Mouse (Mus musculus) liver, embryonic 14.5 days (tissue): ENCODE results near the gene 4931409K22Rik. TPM values are rescaled to one million over a fixed set of nuclear protein-coding genes. Genes with fewer than 3 reads are reported as not detected.

Source experiments
- ATAC-seq: fragments of 200-750 bp; cut with Nextera tagmentation; 2 replicates; pipeline ENCODE4 v1.8.0; 2017; ENCODE audit warnings: moderate number of reproducible peaks, mild to moderate bottlenecking, moderate library complexity; ENCODE audit not compliant: insufficient read depth
- DNase-seq, 3 experiments: peaks; one replicate each; pipeline ENCODE4 v3.0.0-alpha.2; 2012 to 2013; ENCODE audit warnings: low read depth in 3 of 3, low spot score in 3 of 3
- H3K27ac ChIP-seq: fragments of 300-500 bp; sonication (generic); 2 replicates; pipeline ENCODE4 v1.5.1; 2014; ENCODE audit warnings: moderate library complexity, mild to moderate bottlenecking, control low read depth, inconsistent platforms
- H3K27me3 ChIP-seq: fragments of 300-500 bp; sonication (generic); 2 replicates; pipeline ENCODE4 v1.6.1; 2014; ENCODE audit warnings: mild to moderate bottlenecking, low read length, moderate library complexity; ENCODE audit not compliant: control insufficient read depth, insufficient read depth
- H3K36me3 ChIP-seq: fragments of 300-500 bp; sonication (generic); replicated peaks from 2 replicates; pipeline ENCODE4 v1.6.1; 2014; ENCODE audit warnings: low read depth; ENCODE audit not compliant: control insufficient read depth, insufficient read depth
- H3K4me1 ChIP-seq, 2 experiments: fragments of 200-500 bp in 1 of 2; fragments of 300-500 bp in 1 of 2; sonication (generic) in 1 of 2; replicated peaks; 2 replicates each; pipeline ENCODE4 v1.6.1; 2012 to 2014; ENCODE audit warnings: antibody characterized with exemption in 1 of 2, inconsistent platforms in 1 of 2, low read length in 1 of 2; ENCODE audit not compliant: control insufficient read depth in 2 of 2, insufficient read depth in 2 of 2
- H3K4me2 ChIP-seq: fragments of 300-500 bp; sonication (generic); 2 replicates; pipeline ENCODE4 v1.6.1; 2014; ENCODE audit warnings: low read depth, mild to moderate bottlenecking, control low read depth, moderate library complexity
- H3K4me3 ChIP-seq, 2 experiments: fragments of 200-500 bp in 1 of 2; fragments of 300-500 bp in 1 of 2; sonication (generic) in 1 of 2; 2 replicates each; pipeline ENCODE4 v1.5.1; 2012 to 2014; ENCODE audit warnings: low read depth in 2 of 2, low read length in 2 of 2, mild to moderate bottlenecking in 2 of 2, control low read depth in 1 of 2, inconsistent platforms in 1 of 2, moderate library complexity in 1 of 2; ENCODE audit not compliant: insufficient read depth in 1 of 2
- H3K9ac ChIP-seq: fragments of 300-500 bp; sonication (generic); replicated peaks from 2 replicates; pipeline ENCODE4 v1.6.1; 2014; ENCODE audit warnings: mild to moderate bottlenecking, control low read depth, moderate library complexity
- H3K9me3 ChIP-seq: fragments of 300-500 bp; sonication (generic); 2 replicates; pipeline ENCODE4 v1.6.1; 2016; ENCODE audit warnings: low read length, mixed read lengths; ENCODE audit not compliant: control insufficient read depth
- CTCF ChIP-seq: IDR thresholded peaks from 2 replicates; pipeline ENCODE4 v1.5.1; 2016; ENCODE audit warnings: antibody characterized with exemption, low read depth, control low read depth
- EP300 ChIP-seq: IDR thresholded peaks from 2 replicates; pipeline ENCODE4 v1.6.1; 2016; ENCODE audit warnings: antibody characterized with exemption, low read depth
- WGBS: fragments of 180-500 bp; shearing (Covaris S2); extraction: QIAGEN DNeasy Blood & Tissue Kit; methylation state at CpG from one replicate; pipeline ENCODE4 v1.1.7; 2014; ENCODE audit not compliant: insufficient replicate concordance; 5-methylcytosine and 5-hydroxymethylcytosine counted together
- polyA plus RNA-seq, 2 experiments: library from polyadenylated mRNA; depleted of rRNA in 1 of 2; stranded (reverse) in 1 of 2; unstranded in 1 of 2; fragments of >200 nt; fragmentation: Nextera tagmentation in 1 of 2; extraction: Ambion mirVana in 1 of 2; gene quantifications; 2 replicates each; pipeline versions ENCODE4 v1.2.1 to v1.2.3; 2012 to 2014

The 4931409K22Rik gene
- polyA plus RNA-seq, 2 experiments: not detected

DNA sequence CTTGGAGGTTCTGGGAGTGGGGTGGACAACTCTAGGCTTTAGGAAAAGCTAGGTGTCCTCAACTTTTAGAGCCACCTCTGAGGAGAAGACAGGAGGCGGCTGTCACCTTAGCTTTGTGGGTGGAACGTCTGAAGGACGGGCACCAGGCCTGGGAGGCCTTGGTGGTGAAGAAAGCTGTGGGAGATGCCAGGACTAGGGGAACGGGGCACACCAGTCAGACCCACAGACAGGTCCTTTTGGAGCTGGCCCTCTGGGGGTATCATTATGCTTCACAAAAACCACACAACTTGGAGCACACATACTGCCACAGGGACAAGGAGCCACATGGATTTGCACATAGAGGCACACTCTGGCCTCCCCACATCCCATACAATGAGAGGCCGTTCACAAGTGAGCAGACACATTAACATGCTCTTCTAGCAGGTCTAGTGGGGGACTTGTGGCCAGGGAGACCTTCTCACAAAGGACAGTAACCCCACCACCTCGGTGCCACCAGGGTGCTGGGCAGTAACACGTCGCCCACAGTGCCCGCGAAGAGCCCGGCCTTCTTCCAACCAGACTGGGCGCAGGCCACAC, 47.6 kb upstream of the 4931409K22Rik start:
- Histone ChIP-seq H3K9ac (no peak overlapping the region), H3K27ac (no peak overlapping the region), H3K36me3 (no peaks in the 10 kb centered on the region), H3K4me3 (peak overlapping the region in 1 of 2 experiments; percentile 50; a peak in 3 of 4 replicates), H3K27me3 (peaks cover 72% of the 10 kb centered on the region), H3K4me1 (0 out of 4 replicates have a peak, but pooled peaks cover 0 to 3% of the 10 kb centered on the region in 2 experiments), H3K9me3 (no peaks in the 10 kb centered on the region), H3K4me2 (peak overlapping the region; percentile 43)
- no peak for TF ChIP-seq EP300
- TF ChIP-seq CTCF: no peak
- DNase-seq: no peak
- no peak for ATAC-seq
- WGBS: 26% methylated on average over 12 of the region's 12 CpGs

DNA sequence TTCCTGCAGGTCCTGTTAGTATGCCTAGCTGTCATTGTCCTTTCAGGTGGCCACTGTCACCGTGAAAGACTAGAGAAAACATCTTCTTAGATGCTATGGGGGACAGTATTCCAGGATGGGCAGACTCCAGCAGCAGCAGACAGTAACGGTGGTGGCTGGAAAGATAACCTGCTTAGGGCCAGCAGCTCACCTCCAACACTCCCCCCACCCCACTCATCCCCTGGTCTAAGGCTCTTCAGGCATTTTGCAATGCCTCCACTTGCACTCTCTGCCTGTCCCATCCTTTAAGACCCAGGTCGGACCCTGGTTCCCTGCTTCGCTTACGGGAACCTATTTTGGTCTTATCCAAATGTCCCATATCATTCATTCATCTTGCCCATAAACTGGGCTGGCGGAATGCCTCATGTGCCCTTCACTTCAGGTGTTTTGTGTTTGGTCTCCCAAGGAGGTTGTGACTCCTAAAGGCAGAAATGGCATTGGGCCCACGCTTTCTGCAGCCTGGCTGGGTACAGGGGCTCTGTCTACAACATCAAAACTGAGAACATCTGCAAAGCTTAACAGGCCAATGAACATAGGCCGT, 46.9 kb upstream of the 4931409K22Rik start:
- Histone ChIP-seq H3K36me3 (no peaks in the 10 kb centered on the region), H3K4me1 (0 out of 4 replicates have a peak, but pooled peaks cover 0 to 3% of the 10 kb centered on the region in 2 experiments), H3K4me3 (no peak overlapping the region), H3K27me3 (peaks cover 79% of the 10 kb centered on the region), H3K9ac (no peak overlapping the region), H3K9me3 (no peaks in the 10 kb centered on the region), H3K27ac (no peak overlapping the region), H3K4me2 (no peak overlapping the region)
- no peak for TF ChIP-seq CTCF
- TF ChIP-seq EP300: no peak
- no peak for ATAC-seq
- DNase-seq: no peak
- WGBS: 50% methylated on average over 8 of the region's 8 CpGs

DNA sequence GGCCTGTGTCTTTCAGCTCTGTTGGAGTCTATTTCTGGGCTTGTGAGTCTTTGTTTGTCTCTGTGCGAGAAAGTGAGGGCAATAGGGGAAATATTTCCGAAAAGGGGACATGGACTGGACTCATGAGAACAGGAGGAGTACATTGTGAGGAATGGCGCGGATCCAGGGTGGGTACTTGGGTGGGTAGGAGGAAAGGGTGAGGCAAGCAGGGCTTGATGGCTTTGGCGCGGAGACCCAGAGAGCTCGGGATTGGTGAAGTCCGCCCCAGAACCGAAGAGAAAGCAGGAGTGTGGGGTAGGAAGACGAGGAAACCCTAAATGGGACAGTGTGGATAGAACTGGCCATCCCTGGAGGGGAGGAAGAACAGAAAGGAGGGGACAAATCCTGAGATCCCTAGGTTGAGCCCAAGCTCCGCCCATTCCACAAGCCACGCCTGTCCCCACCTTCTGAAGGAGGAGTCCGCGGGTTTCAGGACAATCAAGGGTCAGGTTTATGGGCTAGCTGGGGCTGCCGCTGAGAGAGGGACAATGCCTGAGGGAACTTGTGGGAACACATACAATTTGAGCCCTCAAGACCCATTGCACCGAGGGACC, 46.2 kb upstream of the 4931409K22Rik start:
- DNase-seq (no peak), ATAC-seq (peak; percentile 35; the same call in 1 of the 2 replicates)
- Histone ChIP-seq H3K4me1 (0 out of 4 replicates have a peak, but pooled peaks cover 0 to 3% of the 10 kb centered on the region in 2 experiments), H3K9ac (no peak overlapping the region), H3K4me2 (peak overlapping the region; percentile 45), H3K27me3 (peaks cover 85% of the 10 kb centered on the region), H3K4me3 (peak overlapping the region; percentile 26 to 42), H3K27ac (no peak overlapping the region), H3K9me3 (no peaks in the 10 kb centered on the region), H3K36me3 (no peaks in the 10 kb centered on the region)
- no peak for TF ChIP-seq EP300
- no peak for TF ChIP-seq CTCF
- 5% methylated on average over 16 of the region's 16 CpGs for WGBS

DNA sequence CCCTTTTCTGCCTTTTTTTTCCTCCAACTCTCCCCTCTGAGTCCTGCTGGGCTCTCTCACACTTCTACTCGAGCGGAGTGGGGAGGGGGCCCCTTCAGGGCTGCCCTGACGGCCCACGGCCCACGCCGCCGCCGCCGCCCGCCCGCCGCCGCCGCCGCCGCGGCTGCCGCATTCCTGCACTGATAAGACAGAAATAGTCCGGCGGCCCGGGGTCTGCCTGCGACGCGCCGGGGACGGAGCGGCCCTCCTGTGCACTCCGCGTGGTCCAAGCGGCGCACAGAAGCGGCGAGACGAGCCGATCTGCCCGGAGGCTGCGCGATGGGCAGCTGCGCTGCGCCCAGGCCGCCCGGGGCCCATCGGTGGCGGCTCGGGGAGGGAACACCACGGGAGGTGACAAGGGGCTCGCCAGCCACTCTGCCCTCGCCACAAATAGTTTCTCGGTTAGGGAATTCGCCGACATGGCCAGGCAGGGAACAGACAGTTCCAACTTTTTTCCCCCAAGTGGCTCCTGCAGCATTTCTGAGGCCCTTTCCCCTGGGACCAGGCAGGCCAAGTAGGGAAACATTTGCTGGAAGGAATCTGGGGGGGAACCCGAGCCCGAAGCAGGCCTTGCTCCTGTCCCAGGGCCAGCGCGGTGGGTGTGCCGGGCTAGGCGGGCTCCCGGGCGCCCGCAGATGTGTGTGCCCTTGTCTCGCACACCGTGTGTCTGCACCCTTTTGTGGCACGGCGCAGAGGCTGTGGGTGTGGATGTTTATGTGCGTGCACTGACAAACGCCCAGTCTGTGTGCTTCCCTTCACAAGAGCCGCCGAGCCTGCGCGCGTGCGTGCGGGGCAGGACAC, 45.5 kb upstream of the 4931409K22Rik start:
- no peak for DNase-seq
- ATAC-seq: no peak
- Histone ChIP-seq H3K27ac (no peak overlapping the region), H3K4me2 (peak overlapping the region; percentile 45), H3K9me3 (no peaks in the 10 kb centered on the region), H3K9ac (no peak overlapping the region), H3K36me3 (no peaks in the 10 kb centered on the region), H3K4me3 (peak overlapping the region; percentile 40 to 42), H3K27me3 (peaks cover 87% of the 10 kb centered on the region), H3K4me1 (0 out of 4 replicates have a peak, but pooled peaks cover 0 to 3% of the 10 kb centered on the region in 2 experiments)
- TF ChIP-seq CTCF: no peak
- no peak for TF ChIP-seq EP300
- under 1% methylated on average over 73 of the region's 73 CpGs for WGBS
